Mouse (Mus musculus): ENCODE results near the gene Nfia. TPM values are rescaled to one million over a fixed set of nuclear protein-coding genes. Genes with fewer than 3 reads are reported as not detected.

Gene Nfia
- polyA plus RNA-seq, 1 experiment, result 1.4 TPM

DNA sequence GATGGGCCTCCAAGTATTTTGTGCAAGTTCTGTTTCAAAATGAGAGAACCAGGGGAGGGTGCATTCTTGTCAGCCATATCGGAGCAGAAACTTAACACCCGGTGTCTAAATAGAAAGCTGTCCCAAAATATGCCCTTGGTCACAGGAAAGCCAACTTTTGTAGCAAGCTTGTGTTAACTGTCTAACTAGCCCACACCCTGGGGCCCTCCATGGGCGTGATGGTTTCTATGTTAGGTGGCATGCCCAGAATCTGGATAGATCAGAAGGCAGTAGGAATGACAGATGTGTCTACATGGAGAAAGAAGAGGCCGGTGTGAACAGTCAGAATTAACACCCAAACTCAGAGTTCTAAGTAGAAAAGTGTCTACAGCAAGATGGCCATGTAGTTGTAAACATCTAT is 282.5 kb downstream of the Nfia start:
- no peaks in the 10 kb centered on the region for H3K36me3 ChIP-seq (ENCODE audit: control insufficient read depth, insufficient read depth, low read length, poor library complexity, severe bottlenecking)

DNA sequence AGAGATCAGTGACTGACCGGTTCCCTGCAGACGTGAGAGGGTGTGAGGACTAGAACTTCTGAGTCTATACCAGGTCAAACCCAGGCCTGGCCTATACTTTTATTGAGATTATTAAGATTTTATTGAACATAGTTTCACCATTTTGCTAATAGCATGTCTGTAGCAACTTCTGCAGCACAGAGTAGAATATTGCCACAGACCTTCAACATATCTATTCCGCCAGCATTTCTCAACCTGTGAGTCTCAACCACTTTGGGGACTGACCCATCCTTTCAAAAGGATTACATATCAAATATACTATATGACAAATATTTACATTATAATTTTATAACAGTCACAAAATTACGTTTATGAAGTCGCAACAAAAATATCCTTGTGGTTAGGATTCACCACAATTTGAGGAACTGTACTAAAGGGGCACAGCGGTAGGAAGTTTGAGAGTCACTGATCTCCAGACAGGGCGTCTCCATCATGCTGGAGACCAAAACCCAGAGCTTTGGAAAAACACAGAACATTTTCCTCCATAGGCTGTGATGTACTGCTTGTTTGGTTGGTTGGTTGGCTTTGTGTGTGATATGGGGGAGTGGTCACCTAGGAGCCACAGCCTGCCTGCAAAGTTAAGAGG is 284.0 kb downstream of the Nfia start:
- Histone ChIP-seq H3K9me3 (replicated peaks; ENCODE audit: control insufficient read depth, insufficient read depth, low read length, poor library complexity, severe bottlenecking) (no peaks in the 10 kb centered on the region), H3K4me3 (ENCODE audit: low read depth, low read length) (no peak overlapping the region), H3K9ac (ENCODE audit: low read depth, poor library complexity, severe bottlenecking) (no peak overlapping the region), H3K4me1 (ENCODE audit: control insufficient read depth, insufficient read depth, low read length) (no peaks in the 10 kb centered on the region), H3K36me3 (ENCODE audit: control insufficient read depth, insufficient read depth, low read length, poor library complexity, severe bottlenecking) (no peaks in the 10 kb centered on the region), H3K27ac (ENCODE audit: insufficient read depth, low read length) (no peak overlapping the region), H3K27me3 (ENCODE audit: control insufficient read depth, insufficient read depth, low read length, poor library complexity, severe bottlenecking) (no peaks in the 10 kb centered on the region)
- TF ChIP-seq EP300 (IDR thresholded peaks at IDR 0.05; ENCODE audit: insufficient read depth, low read depth, low read length), result no peak

More for the DNA sequence above, 282.5 kb downstream of the Nfia start:
- TF ChIP-seq POLR2A (IDR thresholded peaks at IDR 0.05; ENCODE audit: insufficient read depth, low read length), result no peak
- TF ChIP-seq EP300 (IDR thresholded peaks at IDR 0.05; ENCODE audit: insufficient read depth, low read depth, low read length), result no peak
- TF ChIP-seq CTCF (IDR thresholded peaks at IDR 0.05; ENCODE audit: low read depth, low read length), result no peak
- no peaks in the 10 kb centered on the region for H3K4me1 ChIP-seq (ENCODE audit: control insufficient read depth, insufficient read depth, low read length)
- no peak overlapping the region for H3K27ac ChIP-seq (ENCODE audit: insufficient read depth, low read length)
- H3K27me3 ChIP-seq (ENCODE audit: control insufficient read depth, insufficient read depth, low read length, poor library complexity, severe bottlenecking), result no peaks in the 10 kb centered on the region
- no peak overlapping the region for H3K9ac ChIP-seq (ENCODE audit: low read depth, poor library complexity, severe bottlenecking)
- no peak overlapping the region for H3K4me3 ChIP-seq (ENCODE audit: low read depth, low read length)
- no peaks in the 10 kb centered on the region for H3K9me3 ChIP-seq (replicated peaks; ENCODE audit: control insufficient read depth, insufficient read depth, low read length, poor library complexity, severe bottlenecking)

DNA sequence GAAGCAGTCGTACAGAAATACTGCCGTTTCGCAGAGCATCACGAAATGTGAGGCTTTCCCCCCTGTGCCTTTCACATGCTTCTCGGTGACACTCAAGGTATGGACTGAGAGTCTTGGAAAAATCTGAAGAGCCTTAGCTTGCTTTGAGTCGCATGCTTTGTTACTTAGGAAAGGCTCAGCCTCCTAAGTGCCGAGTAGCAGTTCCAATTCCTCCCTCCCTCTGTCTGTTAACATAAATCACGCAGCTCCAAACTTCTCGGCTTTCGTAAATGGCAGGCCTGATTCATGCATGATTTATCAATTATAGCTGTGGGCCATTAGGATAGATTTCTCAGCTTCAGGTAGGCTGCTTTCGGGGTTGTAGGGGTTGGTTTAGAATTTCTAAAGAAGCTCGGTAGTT is 284.7 kb downstream of the Nfia start:
- H3K4me1 ChIP-seq (ENCODE audit: control insufficient read depth, insufficient read depth, low read length), result no peaks in the 10 kb centered on the region

DNA sequence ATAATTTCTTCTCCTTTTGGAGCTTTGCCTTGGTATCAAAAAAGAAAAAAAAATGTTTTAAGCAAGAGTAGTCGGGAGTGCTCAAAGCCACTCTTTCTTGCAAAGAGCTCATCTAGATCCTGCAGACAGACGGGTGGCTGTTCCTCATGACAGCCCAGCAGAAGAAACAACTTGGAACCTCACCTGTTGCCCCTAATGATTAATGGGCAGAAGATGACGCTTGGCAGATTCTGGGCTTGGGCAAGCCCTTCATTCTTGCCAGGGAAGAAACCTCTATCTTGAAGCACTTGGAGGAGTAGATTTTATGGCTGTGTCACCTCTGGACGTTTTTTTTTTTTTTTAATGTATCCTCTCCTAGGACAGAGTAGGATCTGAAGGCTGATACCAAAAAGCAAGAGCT is 285.2 kb downstream of the Nfia start:
- Histone ChIP-seq H3K4me1 (ENCODE audit: control insufficient read depth, insufficient read depth, low read length) (no peaks in the 10 kb centered on the region), H3K36me3 (ENCODE audit: control insufficient read depth, insufficient read depth, low read length, poor library complexity, severe bottlenecking) (no peaks in the 10 kb centered on the region), H3K9ac (ENCODE audit: low read depth, poor library complexity, severe bottlenecking) (no peak overlapping the region), H3K27ac (ENCODE audit: insufficient read depth, low read length) (no peak overlapping the region), H3K4me3 (ENCODE audit: low read depth, low read length) (no peak overlapping the region), H3K9me3 (replicated peaks; ENCODE audit: control insufficient read depth, insufficient read depth, low read length, poor library complexity, severe bottlenecking) (no peaks in the 10 kb centered on the region), H3K27me3 (ENCODE audit: control insufficient read depth, insufficient read depth, low read length, poor library complexity, severe bottlenecking) (no peaks in the 10 kb centered on the region)
- TF ChIP-seq POLR2A (IDR thresholded peaks at IDR 0.05; ENCODE audit: insufficient read depth, low read length) (no peak), CTCF (IDR thresholded peaks at IDR 0.05; ENCODE audit: low read depth, low read length) (no peak), EP300 (IDR thresholded peaks at IDR 0.05; ENCODE audit: insufficient read depth, low read depth, low read length) (no peak)

More for the DNA sequence above, 284.7 kb downstream of the Nfia start:
- no peak overlapping the region for H3K4me3 ChIP-seq (ENCODE audit: low read depth, low read length)
- H3K27ac ChIP-seq (ENCODE audit: insufficient read depth, low read length), result no peak overlapping the region
- H3K36me3 ChIP-seq (ENCODE audit: control insufficient read depth, insufficient read depth, low read length, poor library complexity, severe bottlenecking), result no peaks in the 10 kb centered on the region
- H3K27me3 ChIP-seq (ENCODE audit: control insufficient read depth, insufficient read depth, low read length, poor library complexity, severe bottlenecking), result no peaks in the 10 kb centered on the region
- TF ChIP-seq POLR2A (IDR thresholded peaks at IDR 0.05; ENCODE audit: insufficient read depth, low read length) (no peak), EP300 (IDR thresholded peaks at IDR 0.05; ENCODE audit: insufficient read depth, low read depth, low read length) (no peak), CTCF (IDR thresholded peaks at IDR 0.05; ENCODE audit: low read depth, low read length) (no peak)
- no peaks in the 10 kb centered on the region for H3K9me3 ChIP-seq (replicated peaks; ENCODE audit: control insufficient read depth, insufficient read depth, low read length, poor library complexity, severe bottlenecking)
- no peak overlapping the region for H3K9ac ChIP-seq (ENCODE audit: low read depth, poor library complexity, severe bottlenecking)

DNA sequence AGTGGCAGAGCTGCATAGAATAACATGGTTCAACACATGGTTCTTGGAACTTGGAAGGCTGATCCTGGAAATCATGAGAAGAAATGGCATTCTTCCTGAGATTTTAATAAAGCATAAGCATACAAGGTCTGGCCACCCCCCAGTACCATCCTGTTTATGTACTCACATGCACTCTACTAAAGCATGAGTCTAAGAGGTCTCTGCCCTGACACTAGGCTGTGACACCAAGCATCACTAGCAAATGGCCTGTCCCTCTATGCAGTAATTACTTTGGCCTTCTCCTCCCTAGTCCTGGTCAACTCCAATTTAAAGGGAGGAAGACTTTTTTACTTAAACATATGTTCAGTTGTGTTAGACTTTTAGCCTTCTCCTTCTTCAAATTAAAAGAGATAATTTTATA is 285.6 kb downstream of the Nfia start:
- no peak overlapping the region for H3K27ac ChIP-seq (ENCODE audit: insufficient read depth, low read length)
- no peaks in the 10 kb centered on the region for H3K36me3 ChIP-seq (ENCODE audit: control insufficient read depth, insufficient read depth, low read length, poor library complexity, severe bottlenecking)
- H3K4me1 ChIP-seq (ENCODE audit: control insufficient read depth, insufficient read depth, low read length), result no peaks in the 10 kb centered on the region
- no peak for TF ChIP-seq EP300 (IDR thresholded peaks at IDR 0.05; ENCODE audit: insufficient read depth, low read depth, low read length)
- no peak for TF ChIP-seq POLR2A (IDR thresholded peaks at IDR 0.05; ENCODE audit: insufficient read depth, low read length)
- no peak for TF ChIP-seq CTCF (IDR thresholded peaks at IDR 0.05; ENCODE audit: low read depth, low read length)
- no peak overlapping the region for H3K9ac ChIP-seq (ENCODE audit: low read depth, poor library complexity, severe bottlenecking)
- H3K27me3 ChIP-seq (ENCODE audit: control insufficient read depth, insufficient read depth, low read length, poor library complexity, severe bottlenecking), result no peaks in the 10 kb centered on the region
- H3K4me3 ChIP-seq (ENCODE audit: low read depth, low read length), result no peak overlapping the region
- H3K9me3 ChIP-seq (replicated peaks; ENCODE audit: control insufficient read depth, insufficient read depth, low read length, poor library complexity, severe bottlenecking), result no peaks in the 10 kb centered on the region

DNA sequence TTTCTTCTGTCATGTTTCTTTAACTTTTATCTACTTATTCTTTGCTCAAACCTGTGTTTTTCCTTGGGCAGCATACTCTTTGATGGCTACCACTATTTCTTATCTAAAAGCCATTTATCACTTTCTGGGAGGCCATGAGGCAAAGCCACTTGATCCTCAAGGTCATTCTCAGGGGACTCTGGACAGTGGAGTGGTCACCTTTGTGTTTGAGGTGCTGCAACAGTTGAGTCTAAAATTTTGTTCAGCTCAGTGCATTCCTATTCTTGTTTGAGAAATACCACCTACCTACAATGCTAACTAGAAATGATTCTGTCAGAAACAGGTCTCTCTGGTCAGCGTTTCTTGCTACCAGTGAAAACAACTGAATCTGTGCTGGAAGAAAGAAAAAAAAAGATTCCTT is 288.1 kb downstream of the Nfia start:
- H3K36me3 ChIP-seq (ENCODE audit: control insufficient read depth, insufficient read depth, low read length, poor library complexity, severe bottlenecking), result no peaks in the 10 kb centered on the region
- no peaks in the 10 kb centered on the region for H3K27me3 ChIP-seq (ENCODE audit: control insufficient read depth, insufficient read depth, low read length, poor library complexity, severe bottlenecking)
- no peaks in the 10 kb centered on the region for H3K9me3 ChIP-seq (replicated peaks; ENCODE audit: control insufficient read depth, insufficient read depth, low read length, poor library complexity, severe bottlenecking)
- no peak overlapping the region for H3K27ac ChIP-seq (ENCODE audit: insufficient read depth, low read length)
- no peak overlapping the region for H3K9ac ChIP-seq (ENCODE audit: low read depth, poor library complexity, severe bottlenecking)
- TF ChIP-seq CTCF (IDR thresholded peaks at IDR 0.05; ENCODE audit: low read depth, low read length), result no peak
- TF ChIP-seq EP300 (IDR thresholded peaks at IDR 0.05; ENCODE audit: insufficient read depth, low read depth, low read length), result no peak
- no peak for TF ChIP-seq POLR2A (IDR thresholded peaks at IDR 0.05; ENCODE audit: insufficient read depth, low read length)
- H3K4me1 ChIP-seq (ENCODE audit: control insufficient read depth, insufficient read depth, low read length), result no peaks in the 10 kb centered on the region
- H3K4me3 ChIP-seq (ENCODE audit: low read depth, low read length), result no peak overlapping the region
